Mouse (Mus musculus) v-Abl transformed pro-B cells (cell line): Measurements from ENCODE around the gene C2cd4a.

Source experiments
- in situ Hi-C, 2 experiments: fragments of 400-800 bp; cut with MboI; formaldehyde crosslinking; loops; one replicate each; pipeline ENCODE4 v1.15.1; 2025; ENCODE audit not compliant: unreplicated experiment in 2 of 2

Gene C2cd4a

DNA sequence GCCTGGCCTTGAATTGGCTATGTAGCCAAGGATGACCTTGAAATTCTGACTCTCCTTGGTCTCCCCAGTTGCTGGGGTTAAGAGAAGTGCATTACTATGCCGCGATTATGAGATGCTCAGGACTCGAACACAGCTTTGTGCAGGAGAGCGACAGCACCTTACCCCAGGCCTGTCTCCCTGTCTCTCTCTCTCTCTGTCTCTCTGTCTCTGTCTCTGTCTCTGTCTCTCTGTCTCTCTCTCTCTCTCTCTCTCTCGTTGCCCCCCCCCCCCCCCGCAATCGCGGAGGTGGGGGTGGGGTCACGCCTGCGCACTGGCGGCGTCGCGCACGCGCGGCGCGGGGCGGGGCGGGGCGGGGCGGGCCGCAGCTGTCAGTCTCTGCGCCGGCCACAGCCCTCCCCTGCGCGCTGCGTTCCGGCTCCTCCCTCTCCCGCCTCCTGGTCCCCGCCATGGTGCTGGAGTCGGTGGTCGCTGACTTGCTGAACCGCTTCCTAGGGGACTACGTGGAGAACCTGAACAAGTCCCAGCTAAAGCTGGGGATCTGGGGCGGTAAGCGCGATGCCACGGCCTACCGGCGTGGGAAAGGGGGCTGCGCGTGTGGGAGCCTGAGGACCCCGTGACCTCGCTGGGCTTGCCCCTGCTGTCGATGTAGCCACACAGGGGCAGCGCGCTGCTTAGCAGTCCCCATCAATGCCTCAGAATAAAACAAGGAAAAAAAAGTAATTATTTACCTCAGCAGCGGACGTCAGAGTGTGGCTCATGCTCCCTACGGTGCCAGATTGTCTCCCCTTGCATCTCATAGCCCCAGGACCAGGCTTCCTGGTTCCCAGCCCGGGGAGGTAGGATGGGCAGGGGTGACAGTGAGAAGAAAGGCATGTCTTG, 8.1 kb upstream of the C2cd4a start, which contains the start of gene Vps13c:
TSS of gene Vps13c (plus strand) at position 416 of the 879 bp plus-strand sequence.
- in situ Hi-C loops = loop anchor here in 1 of 2 experiments (25.0 kb wide), 1 partner anchor 1547 kb away; the partner anchor contains the start of gene Ice2

DNA sequence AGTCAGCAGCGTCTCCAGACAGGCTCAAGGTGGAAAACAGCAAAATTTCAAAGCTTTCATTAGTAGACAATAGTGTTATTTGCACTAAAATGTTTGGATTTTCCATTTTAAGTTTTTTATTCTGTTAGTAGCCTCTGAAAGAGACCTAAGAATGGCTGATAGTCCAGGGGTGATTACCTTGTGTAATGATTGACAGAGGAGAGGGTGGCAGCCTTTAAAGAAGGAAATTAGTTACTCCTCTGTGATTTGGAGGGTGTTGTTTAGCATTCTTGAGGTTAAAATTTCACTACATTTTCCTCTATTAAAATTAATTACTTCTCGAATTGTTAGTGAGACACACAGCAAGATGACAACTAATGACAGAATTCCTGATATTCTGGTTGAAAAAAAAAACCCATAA, 5.2 kb upstream of the C2cd4a start:
- in situ Hi-C loops = loop anchor here in 1 of 2 experiments (25.0 kb wide), 1 partner anchor 1550 kb away; the partner anchor contains the start of gene Ice2

DNA sequence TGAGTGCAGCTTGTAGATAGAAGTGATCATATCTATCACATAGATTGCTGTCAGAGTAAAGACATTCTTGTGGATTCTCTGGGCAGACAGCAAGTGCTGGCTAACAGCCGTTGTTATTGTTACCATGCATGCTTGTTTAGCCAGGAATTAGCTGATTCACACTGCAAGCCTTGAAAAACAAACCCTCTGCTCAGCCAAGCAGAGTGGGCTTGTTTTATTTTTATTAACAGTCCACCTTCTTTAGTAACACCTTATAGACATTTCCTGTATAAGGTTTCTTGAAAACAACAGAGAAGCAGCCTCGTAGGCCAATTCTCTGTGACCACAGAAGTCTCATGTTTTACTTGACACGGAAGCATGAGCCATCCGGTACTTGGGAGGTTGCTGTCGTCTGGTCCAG, 2.4 kb upstream of the C2cd4a start:
- in situ Hi-C loops = loop anchor here (5.0 to 25.0 kb wide), 2 partner anchors 138 to 1553 kb away; partner anchors contain the start of gene Ice2 (in 1 of the 2)

DNA sequence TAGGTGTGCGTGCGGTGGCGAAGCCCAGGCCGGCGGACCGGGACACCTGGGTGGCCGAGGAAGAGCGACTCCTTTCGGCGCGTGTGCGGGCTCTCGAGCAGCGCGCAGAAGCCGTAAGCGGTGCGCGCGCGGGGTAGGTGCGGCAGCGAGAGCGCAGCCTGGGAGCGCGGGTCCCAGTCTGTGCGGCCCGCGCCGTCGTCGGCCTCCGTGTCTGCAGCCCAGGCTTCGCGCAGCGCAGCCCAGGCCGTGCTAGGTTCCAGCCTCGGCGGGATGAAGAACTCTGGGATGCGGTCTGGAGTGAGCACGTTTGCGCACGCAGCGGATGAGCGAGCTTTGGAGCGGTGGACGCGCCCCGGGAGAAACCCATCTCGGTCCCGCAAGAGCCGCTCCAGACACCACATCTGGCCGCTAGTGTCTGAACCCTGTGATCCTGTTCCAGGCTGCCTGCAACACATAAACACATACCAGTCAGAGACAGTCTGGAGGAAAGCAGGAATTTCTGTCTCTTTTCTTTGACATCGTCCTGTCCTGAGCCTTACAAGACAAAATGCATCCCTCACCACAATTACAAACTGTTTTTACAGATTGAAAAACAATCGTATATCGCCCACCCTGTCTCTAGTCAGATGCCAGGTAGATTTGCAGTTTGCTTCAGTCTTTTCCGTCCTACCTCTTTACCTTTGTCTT, 628 bp downstream of the C2cd4a start:
- in situ Hi-C loops = loop anchor here (5.0 to 25.0 kb wide), 2 partner anchors 141 to 1556 kb away; partner anchors contain the start of gene Ice2 (in 1 of the 2)

DNA sequence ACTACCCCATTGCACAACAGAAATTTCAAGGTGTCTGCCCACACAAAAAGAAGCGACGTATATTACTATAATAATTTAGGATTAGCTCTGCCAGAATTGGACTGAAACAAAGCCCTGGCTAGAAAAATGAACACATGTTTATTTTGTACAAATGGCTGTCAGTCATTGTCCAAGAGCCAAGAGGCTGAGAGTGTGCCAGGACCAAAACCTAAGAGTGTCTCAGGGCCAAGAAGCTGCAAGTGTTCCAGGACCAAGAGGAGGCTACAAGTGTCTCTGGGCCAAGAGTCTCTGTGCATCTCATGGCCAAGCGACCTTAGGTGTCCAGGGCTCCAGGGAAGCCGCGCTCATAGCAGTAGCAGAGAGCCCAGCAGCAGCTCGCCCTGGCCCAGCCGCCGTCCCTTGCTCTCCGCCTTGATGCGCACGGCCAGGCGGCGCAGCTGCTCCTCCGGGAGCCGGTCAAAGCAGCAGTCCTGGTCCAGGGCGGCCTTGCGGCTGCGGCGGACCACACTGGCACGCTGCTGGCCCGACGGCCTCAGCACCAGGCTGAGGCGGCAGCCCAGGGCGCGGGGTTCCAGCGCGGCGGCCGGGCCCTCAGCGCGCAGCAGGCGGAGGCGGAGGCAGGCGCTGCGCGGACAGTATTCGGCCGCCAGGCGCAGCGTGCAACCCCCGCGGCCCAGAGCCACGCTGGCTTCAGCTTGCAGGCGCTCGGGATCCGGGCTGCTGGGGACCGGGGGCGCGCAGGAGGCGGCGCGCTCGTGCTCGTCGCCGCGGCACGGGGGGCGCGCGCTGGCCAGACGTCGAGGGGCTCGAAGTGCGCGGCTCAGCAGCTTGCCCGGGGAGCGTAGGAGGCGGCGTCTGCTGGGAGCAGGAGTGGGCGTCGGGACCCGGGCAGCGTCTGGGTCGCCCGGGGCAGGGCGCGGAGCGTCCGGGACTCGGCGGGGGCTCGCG, 1.4 kb downstream of the C2cd4a start:
- in situ Hi-C loops = loop anchor here (5.0 to 25.0 kb wide), 2 partner anchors 142 to 1557 kb away; partner anchors contain the start of gene Ice2 (in 1 of the 2)

DNA sequence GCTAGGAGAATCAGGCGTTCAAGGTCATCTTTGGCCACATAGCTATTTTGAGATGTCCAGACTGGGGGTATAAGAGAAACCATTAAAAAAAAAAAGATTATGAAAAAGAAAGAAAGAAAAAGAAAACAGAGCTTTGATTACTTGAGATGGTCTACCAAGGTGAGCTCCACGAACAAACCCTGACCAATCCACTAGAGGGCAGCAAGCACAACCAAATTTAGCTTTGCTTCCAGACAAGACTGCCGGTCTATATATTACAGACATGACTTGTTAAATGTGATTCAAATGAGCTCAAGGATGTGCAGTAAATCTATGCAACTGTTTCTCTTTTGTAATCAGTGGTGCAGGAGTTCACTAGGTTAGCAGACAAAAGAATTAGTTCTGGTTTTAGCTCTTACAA, 3.9 kb downstream of the C2cd4a start:
- in situ Hi-C loops = loop anchor here in 1 of 2 experiments (5.0 to 25.0 kb wide), 2 partner anchors 144 to 1559 kb away; partner anchors contain the start of gene Ice2

DNA sequence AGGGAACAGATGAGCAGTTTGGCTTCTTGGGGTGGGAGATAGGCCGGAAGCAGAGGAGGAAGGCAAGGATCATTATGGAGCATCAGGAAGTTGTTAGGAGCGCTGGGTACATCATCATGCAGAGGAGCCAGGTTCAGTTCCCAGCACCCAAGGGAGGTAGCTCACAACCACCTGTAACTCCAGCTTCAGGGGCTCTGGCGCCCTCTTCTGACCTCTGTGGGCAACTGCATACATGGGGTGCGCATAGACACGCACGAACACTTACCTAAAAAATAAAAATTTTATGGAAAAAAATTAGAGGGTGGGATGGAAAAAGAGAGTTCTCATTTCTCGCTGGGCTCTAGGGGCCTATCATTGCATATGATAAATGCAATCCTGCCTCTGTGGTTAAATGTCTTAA, 6.6 kb downstream of the C2cd4a start:
- in situ Hi-C loops = loop anchor here in 1 of 2 experiments (5.0 to 25.0 kb wide), 2 partner anchors 147 to 1562 kb away; partner anchors contain the start of gene Ice2

DNA sequence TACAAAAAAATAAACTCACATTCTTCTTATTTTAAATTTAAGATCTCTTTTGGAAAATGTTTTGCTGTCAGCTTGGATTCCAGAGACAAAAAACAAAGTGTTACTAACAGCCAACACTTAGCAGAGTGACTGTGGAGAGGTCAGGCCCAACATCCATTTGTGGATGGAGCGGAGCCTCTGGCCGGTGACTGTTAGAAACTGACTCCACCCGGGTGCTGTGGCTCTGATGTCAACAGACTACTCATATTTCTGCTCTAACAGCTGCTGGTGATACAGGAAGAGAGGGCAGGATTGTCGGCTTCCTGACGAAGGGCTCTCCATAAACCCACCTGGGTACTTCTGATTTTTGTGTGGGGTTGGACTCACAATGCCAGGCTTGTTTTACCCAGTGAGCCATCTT, 9.0 kb downstream of the C2cd4a start:
- in situ Hi-C loops = loop anchor here in 1 of 2 experiments (25.0 kb wide), 1 partner anchor 889 kb away; no protein-coding TSS in a partner anchor

DNA sequence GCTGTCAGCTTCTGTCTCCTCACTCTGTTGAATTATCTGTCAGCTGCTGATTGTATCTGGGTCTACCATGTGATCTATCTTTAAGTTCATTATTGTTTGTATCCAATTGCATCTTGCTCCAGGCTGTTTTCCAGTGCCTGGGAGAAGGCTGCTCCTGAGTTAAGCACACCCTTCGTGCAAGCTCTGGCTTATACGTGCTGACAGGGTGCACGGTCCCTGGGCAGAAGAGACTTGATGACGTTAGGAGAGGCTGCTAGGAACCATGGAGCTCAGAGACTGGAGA, 13.5 kb downstream of the C2cd4a start:
- in situ Hi-C loops = loop anchor here in 1 of 2 experiments (25.0 kb wide), 1 partner anchor 894 kb away; no protein-coding TSS in a partner anchor

DNA sequence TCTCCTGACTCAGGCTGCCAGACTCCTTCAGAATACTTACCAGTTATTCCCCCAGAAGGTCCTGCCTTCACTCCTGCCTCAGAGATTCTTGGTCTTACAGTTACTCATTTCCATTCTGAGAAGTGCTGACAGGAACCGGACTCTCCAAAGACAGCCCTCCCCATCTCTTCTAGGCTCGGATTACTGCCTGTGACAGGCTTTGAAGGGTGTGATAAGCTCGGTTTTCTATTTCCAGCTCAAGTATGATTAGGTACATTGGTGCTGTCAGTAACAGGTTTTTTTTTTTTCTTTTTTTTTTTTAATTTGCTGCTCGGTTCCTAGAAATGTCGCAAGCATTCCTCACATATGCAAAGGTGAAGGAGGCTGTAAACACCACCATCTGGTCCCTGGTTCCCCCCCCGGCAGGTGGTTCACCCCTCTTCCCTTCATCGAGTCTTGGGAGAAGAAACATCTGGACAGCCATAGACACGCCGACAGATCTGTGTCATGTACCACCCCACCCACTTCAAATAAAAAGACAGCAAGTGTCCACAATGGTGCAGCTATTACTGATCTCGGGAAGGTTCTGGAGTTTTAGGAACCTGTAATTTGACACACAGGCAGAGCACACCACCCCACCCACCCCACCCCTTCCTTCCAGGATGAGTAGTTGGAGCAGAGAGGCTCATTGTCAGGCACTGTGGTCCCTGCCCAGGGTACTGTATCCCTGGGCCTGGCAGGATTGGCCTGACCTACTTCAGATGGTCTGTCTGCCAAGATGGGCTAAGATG, 14.0 kb downstream of the C2cd4a start:
- in situ Hi-C loops = loop anchor here in 1 of 2 experiments (25.0 kb wide), 1 partner anchor 894 kb away; no protein-coding TSS in a partner anchor

DNA sequence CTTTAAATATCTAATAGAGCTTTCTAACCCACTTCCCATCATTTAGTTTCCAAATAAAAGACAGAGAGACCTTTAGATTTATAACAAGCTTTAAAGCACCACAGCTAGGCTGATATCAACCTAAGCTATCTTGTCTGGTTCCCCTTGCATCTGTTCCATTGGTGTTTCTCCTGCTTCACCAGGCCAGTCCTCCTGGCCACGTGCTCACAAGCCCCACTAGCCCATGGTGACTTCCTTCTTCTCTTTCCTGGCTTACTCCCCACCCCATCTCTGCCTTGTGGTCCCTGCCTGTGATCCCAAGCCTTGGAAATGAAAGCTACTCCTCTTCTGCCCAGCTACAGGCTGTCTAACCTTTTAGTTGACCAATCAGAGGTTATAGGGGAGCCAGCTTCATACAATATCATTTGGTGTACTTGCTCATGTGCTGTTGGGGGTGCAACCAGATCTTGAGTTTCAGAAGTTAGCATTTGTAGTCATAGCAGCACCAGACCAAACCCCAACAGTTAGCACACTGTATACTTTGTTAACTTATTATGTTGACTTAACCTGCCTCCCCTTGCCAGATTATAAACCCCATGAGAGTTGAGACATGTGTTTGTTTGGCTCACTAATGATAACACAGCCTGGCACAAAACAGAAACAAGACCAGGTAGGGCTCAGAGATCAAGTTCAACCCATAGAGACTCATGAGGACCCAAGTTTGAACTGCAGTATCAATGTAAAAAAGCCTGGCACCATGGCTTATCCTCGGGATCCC, 15.8 kb downstream of the C2cd4a start:
- in situ Hi-C loops = loop anchor here in 1 of 2 experiments (25.0 kb wide), 1 partner anchor 896 kb away; no protein-coding TSS in a partner anchor

DNA sequence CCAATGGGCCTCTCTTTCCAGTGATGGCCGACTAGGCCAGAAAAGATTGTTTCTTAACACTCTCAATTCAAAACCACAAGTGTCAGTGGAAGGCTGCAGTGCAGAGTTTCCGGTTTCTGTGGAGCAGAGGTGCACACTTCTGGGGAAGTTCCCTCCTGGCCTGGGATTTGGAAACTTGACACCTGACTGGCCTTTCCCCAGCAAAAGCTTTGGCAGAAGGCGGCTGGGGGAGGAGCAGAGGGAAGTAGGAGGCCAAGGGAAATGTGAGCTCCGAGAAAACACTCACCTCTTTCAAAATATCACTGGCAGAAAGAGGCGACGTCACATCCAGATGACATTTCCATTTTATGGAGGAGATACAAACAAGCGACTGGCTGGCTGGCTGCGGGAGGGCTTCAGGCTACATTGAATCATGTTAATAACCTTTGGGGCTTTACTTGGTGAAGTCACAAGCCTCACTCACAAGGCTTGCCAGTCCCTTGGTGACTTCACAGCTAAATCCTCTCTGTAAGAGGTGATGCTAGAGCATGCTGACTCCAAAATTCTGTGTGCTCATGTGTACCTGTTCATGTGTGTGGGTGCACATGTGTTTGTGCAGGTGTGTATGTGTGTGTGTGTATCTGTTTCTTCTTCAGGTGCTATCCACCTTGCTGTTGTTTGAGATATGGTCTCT, 18.3 kb downstream of the C2cd4a start:
- in situ Hi-C loops = loop anchor here in 1 of 2 experiments (25.0 kb wide), 1 partner anchor 898 kb away; no protein-coding TSS in a partner anchor

DNA sequence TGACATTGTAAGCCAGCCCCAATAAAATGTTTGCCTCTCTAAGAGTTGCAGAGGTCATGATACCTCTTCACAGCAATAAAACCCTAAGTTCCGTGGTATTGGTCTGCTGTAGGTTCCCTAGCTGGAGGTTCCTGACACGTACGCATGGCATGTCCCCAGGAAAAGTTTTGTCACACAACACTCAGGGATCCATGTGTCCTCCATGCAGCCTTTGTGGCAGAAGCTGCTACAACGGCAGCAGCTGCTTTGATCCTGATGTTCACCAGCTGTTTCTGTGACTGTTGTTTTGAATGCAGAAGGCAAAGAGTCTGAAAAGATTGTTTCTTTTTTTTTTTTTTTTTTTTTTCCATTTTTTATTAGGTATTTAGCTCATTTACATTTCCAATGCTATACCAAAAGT, 19.0 kb downstream of the C2cd4a start:
- in situ Hi-C loops = loop anchor here in 1 of 2 experiments (25.0 kb wide), 1 partner anchor 899 kb away; no protein-coding TSS in a partner anchor

DNA sequence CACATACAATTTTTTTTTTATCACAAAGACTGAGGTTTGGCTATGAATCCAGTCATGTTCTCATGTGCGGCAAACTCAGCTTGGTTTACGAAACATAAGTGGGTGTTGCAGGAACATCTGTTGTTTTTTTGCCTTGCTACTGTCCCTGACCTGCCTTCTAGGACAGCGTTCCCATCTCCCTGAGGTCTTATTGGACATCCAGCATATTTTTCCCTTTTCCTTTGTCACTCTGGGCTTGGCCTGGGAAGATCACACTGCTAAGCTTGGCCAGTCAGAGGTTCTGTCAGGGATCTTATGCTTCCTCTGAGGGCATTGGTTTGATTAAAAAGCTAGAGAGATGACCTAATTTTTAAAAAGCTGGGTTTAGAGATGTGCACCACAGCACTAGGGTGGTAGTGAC, 21.0 kb downstream of the C2cd4a start:
- in situ Hi-C loops = loop anchor here in 1 of 2 experiments (25.0 kb wide), 1 partner anchor 901 kb away; no protein-coding TSS in a partner anchor

DNA sequence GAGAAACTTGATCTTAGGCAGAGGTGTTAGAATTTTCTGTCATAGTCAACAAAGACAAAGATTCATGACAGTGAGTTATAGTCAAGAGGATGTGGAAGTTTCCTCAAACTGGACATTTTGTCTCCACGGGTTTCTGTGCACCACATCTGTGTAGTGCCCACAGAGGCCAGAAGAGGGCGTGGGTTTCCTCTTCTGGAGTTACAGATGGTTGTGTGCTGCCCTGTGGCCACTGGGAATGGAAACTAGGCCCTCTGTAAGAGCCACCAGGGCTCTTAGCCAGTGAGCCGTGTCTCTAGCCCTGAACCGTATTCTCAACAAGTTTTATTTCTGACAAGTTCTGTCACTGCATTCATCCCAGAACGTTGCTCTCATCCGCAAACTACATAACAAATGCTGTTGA, 21.6 kb downstream of the C2cd4a start:
- in situ Hi-C loops = loop anchor here in 1 of 2 experiments (25.0 kb wide), 1 partner anchor 902 kb away; no protein-coding TSS in a partner anchor

DNA sequence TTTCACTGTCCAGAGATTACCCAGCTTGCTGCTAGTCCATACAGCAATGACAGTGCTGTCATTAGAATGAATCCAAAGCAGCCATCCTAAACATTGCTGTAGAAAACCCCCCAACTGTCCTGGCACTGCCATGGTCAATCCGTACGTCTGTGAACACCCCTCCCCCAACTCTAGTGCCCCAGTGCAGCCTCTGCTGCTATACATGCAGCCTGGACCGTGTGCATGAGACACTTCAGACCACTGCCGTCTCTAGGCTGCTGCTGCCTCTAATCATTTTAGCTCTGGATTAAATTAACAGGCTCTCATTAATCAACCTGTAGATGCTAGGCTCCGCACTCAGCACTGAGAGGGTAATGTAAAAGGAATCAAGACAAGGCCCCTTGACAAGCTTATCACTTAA, 25.1 kb downstream of the C2cd4a start:
- in situ Hi-C loops = loop anchor here in 1 of 2 experiments (25.0 kb wide), 1 partner anchor 905 kb away; no protein-coding TSS in a partner anchor

DNA sequence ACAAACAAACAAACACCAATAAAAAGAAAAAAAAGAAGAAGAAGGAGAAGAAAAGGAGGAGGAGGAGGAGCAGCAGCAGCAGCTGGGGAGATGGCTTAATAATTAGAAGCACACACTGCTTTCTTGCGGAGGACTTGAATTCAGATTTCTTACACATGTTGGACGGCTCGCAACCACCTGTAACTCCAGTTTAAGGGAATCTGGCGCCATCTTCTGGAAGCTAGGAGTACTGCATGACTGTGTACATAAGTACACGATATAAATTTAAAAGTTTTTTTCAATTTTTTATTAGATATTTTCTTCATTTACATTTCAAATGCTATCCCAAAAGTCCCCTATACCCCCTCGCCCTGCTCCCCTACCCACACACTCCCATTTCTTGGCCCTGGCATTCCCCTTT, 29.9 kb downstream of the C2cd4a start:
- in situ Hi-C loops = loop anchor here in 1 of 2 experiments (25.0 kb wide), 1 partner anchor 910 kb away; no protein-coding TSS in a partner anchor
